Mouse (Mus musculus) ovary, postnatal 36 days (tissue): ENCODE results near the gene Mospd1.

Experiments
- DNase-seq: peaks from one replicate; pipeline ENCODE4 v3.0.0; 2022; ENCODE audit warnings: low spot score, mixed read lengths

The Mospd1 gene

DNA sequence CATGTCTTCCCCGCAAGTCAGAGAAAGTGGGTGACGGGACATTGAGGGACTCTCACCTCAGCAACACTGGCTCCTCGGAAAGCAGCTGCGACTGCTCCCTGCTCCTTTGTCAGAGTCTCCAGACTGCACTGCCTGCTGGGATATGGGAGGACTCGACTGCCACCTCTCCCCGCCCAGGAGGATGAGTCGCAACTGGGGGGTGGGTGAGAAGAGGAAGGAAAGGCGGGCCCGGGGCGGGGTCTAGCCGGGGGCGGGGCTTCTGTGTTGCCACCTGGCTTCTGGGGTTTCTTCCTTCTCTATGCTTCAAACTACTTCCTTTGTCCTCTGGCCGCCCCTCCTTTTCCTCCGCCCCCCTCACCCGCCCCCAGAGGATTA, at the start of gene Mospd1:
Mospd1 (minus strand) TSS at position 137 of the 375 bp plus-strand sequence.
- DNase-seq = peak; percentile 82

GRCm38 (mm10) chrX:53386362-53386761, 16.1 kb upstream of the Mospd1 start:
- no peak for DNase-seq

GRCm38 (mm10) chrX:53383122-53383521, 12.8 kb upstream of the Mospd1 start:
- DNase-seq = no peak

GRCm38 (mm10) chrX:53369534-53370365, 552 bp downstream of the Mospd1 start:
- DNase-seq = peak; percentile 15

- DNase-seq = no peak
Observed at GRCm38 (mm10) chrX:53364668-53365383, 5.5 kb downstream of the Mospd1 start.

- no peak for DNase-seq
Observed at GRCm38 (mm10) chrX:53348374-53348773, 21.9 kb downstream of the Mospd1 start.

- peak; percentile 40 for DNase-seq
Observed at GRCm38 (mm10) chrX:53341531-53341930, 28.8 kb downstream of the Mospd1 start.

DNA sequence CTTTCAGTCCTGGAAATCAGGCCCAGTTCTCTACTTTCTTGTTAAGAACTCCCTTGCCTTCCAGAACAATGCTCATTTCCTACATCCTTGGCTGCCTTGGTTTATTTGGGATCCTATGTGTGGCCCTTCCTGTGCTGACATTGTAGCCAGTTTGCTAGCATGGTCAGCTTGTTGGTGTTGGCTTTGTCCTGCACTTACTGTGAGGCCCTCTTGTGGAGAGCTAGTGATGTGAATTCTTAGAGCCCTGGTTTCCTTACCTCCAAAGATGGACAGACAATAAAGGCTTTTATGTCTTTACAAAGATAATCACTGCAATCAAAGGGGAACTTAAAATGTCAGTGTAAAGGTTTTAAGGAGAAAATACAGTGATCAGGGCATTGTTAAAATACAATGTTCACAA, 32.9 kb downstream of the Mospd1 start:
- DNase-seq = no peak

DNA sequence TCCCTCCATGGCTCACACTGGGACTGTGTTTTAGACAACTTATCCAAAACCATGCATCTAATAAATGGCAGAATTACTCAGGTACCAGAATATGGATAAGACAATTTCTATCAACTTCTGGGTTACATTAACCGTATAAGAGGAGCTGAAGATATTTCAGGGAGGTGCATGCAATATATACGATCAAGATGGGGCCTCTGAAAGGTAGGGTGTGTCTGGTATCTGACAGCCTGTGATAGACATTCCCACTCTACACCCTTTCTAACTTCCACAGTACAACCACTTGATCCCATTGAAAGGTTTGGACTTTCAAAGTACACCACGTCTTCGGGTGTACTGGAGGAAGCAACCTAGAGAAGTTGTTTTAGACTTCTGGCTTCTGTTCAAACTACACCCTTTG, 39.9 kb downstream of the Mospd1 start:
- no peak for DNase-seq

DNA sequence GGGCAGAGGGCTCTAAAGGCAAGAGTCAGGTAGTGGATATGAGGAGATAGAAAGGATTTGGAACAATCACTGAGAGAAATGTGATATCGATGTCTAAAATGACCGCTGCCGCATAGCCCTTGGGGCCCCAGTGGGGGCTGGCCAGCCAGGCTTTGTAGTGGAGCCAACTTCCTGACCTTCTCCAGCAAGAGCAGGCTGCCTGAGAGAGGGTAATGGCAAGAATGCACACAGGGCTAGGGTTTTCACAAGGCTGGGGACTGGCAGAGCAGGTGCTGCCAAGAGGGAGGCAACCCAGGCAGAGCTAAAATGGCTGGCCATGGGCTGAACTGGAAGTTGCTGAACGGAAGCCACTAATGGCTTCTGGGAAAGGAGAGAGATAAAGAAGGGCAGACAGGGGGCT, 49.2 kb downstream of the Mospd1 start:
- DNase-seq = peak; percentile 4

- no peak for DNase-seq
Observed at GRCm38 (mm10) chrX:53320564-53320963, 49.7 kb downstream of the Mospd1 start.
